Mouse (Mus musculus): ENCODE measurements around the gene Lrrc8a. TPM values are rescaled to one million over a fixed set of nuclear protein-coding genes. Genes with fewer than 3 reads are reported as not detected.

Gene Lrrc8a
- total and polyA plus RNA-seq, 2 experiments from 2014 or later, result 55.3 to 65.4 TPM

GRCm38 (mm10) chr2:30266392-30266941, 29.0 kb downstream of the Lrrc8a start:
- Histone ChIP-seq H3K27me3 (ENCODE audit: insufficient read depth, low read length) (no peaks in the 10 kb centered on the region), H3K4me1 (ENCODE audit: insufficient read depth, low read length) (peaks cover 3% of the 10 kb centered on the region; the same call in 1 of the 2 replicates), H3K27ac (ENCODE audit: low read depth, low read length) (peak overlapping the region; percentile 73), H3K4me3 (ENCODE audit: low read depth, low read length) (no peak overlapping the region), H3K9me3 (ENCODE audit: low read length) (no peaks in the 10 kb centered on the region), H3K9ac (replicated peaks; ENCODE audit: low read length, poor library complexity, severe bottlenecking) (no peak overlapping the region), H3K4me2 (ENCODE audit: low read depth, low read length, poor library complexity, severe bottlenecking) (no peak overlapping the region), H3K36me3 (ENCODE audit: insufficient read depth, low read length) (peaks cover 36% of the 10 kb centered on the region)
- no peak for TF ChIP-seq CTCF (IDR thresholded peaks at IDR 0.05)
- DNase-seq (ENCODE audit: low spot score) (peak; percentile 50), ATAC-seq (ENCODE audit: low FRiP score) (no peak)
- 12% methylated on average over 4 of the region's 4 CpGs for WGBS

GRCm38 (mm10) chr2:30267466-30267865, 30.0 kb downstream of the Lrrc8a start:
- Histone ChIP-seq H3K27me3 (ENCODE audit: insufficient read depth, low read length) (no peaks in the 10 kb centered on the region), H3K27ac (ENCODE audit: low read depth, low read length) (no peak overlapping the region), H3K4me1 (ENCODE audit: insufficient read depth, low read length) (peaks cover 3% of the 10 kb centered on the region; the same call in 1 of the 2 replicates), H3K4me2 (ENCODE audit: low read depth, low read length, poor library complexity, severe bottlenecking) (no peak overlapping the region), H3K9me3 (ENCODE audit: low read length) (no peaks in the 10 kb centered on the region), H3K9ac (replicated peaks; ENCODE audit: low read length, poor library complexity, severe bottlenecking) (no peak overlapping the region), H3K36me3 (ENCODE audit: insufficient read depth, low read length) (peaks cover 28% of the 10 kb centered on the region; the same call in 1 of the 2 replicates), H3K4me3 (ENCODE audit: low read depth, low read length) (no peak overlapping the region)
- ATAC-seq (ENCODE audit: low FRiP score) (no peak), DNase-seq (ENCODE audit: low spot score) (no peak)
- 94% methylated on average over 2 of the region's 2 CpGs for WGBS
- TF ChIP-seq CTCF (IDR thresholded peaks at IDR 0.05), result no peak

GRCm38 (mm10) chr2:30268371-30268770, 30.9 kb downstream of the Lrrc8a start:
- WGBS, result 63% methylated on average over 4 of the region's 4 CpGs
- Histone ChIP-seq H3K9ac (replicated peaks; ENCODE audit: low read length, poor library complexity, severe bottlenecking) (no peak overlapping the region), H3K27ac (ENCODE audit: low read depth, low read length) (no peak overlapping the region), H3K36me3 (ENCODE audit: insufficient read depth, low read length) (peaks cover 25% of the 10 kb centered on the region; the same call in 1 of the 2 replicates), H3K4me2 (ENCODE audit: low read depth, low read length, poor library complexity, severe bottlenecking) (no peak overlapping the region), H3K9me3 (ENCODE audit: low read length) (no peaks in the 10 kb centered on the region), H3K27me3 (ENCODE audit: insufficient read depth, low read length) (no peaks in the 10 kb centered on the region), H3K4me1 (ENCODE audit: insufficient read depth, low read length) (peaks cover 3% of the 10 kb centered on the region; the same call in 1 of the 2 replicates), H3K4me3 (ENCODE audit: low read depth, low read length) (no peak overlapping the region)
- DNase-seq (ENCODE audit: low spot score) (no peak), ATAC-seq (ENCODE audit: low FRiP score) (no peak)
- TF ChIP-seq CTCF (IDR thresholded peaks at IDR 0.05), result no peak

GRCm38 (mm10) chr2:30269241-30269990, 31.9 kb downstream of the Lrrc8a start:
- ATAC-seq (ENCODE audit: low FRiP score) (no peak), DNase-seq (ENCODE audit: low spot score) (no peak)
- H3K4me2 ChIP-seq (ENCODE audit: low read depth, low read length, poor library complexity, severe bottlenecking), result no peak overlapping the region
- peaks cover 3% of the 10 kb centered on the region; the same call in 1 of the 2 replicates for H3K4me1 ChIP-seq (ENCODE audit: insufficient read depth, low read length)
- no peak for TF ChIP-seq CTCF (IDR thresholded peaks at IDR 0.05)
- H3K27ac ChIP-seq (ENCODE audit: low read depth, low read length), result 0 out of 2 replicates have a peak overlapping the region, but pooled peaks have one; percentile 14
- H3K36me3 ChIP-seq (ENCODE audit: insufficient read depth, low read length), result peaks cover 16% of the 10 kb centered on the region; the same call in 1 of the 2 replicates
- no peak overlapping the region for H3K9ac ChIP-seq (replicated peaks; ENCODE audit: low read length, poor library complexity, severe bottlenecking)
- H3K27me3 ChIP-seq (ENCODE audit: insufficient read depth, low read length), result no peaks in the 10 kb centered on the region
- no peaks in the 10 kb centered on the region for H3K9me3 ChIP-seq (ENCODE audit: low read length)
- 90% methylated on average over 17 of the region's 17 CpGs for WGBS
- no peak overlapping the region for H3K4me3 ChIP-seq (ENCODE audit: low read depth, low read length)

- 59% methylated on average over 1 of the region's 1 CpGs for WGBS
- H3K4me1 ChIP-seq (ENCODE audit: insufficient read depth, low read length), result peaks cover 3% of the 10 kb centered on the region; the same call in 1 of the 2 replicates
- TF ChIP-seq CTCF (IDR thresholded peaks at IDR 0.05), result peak; percentile 98
- no peak overlapping the region for H3K27ac ChIP-seq (ENCODE audit: low read depth, low read length)
- ATAC-seq (ENCODE audit: low FRiP score) (peak; percentile 81), DNase-seq (ENCODE audit: low spot score) (peak; percentile 87)
- H3K36me3 ChIP-seq (ENCODE audit: insufficient read depth, low read length), result peaks cover 8% of the 10 kb centered on the region; the same call in 1 of the 2 replicates
- H3K4me2 ChIP-seq (ENCODE audit: low read depth, low read length, poor library complexity, severe bottlenecking), result no peak overlapping the region
- H3K9ac ChIP-seq (replicated peaks; ENCODE audit: low read length, poor library complexity, severe bottlenecking), result no peak overlapping the region
- H3K4me3 ChIP-seq (ENCODE audit: low read depth, low read length), result no peak overlapping the region
- H3K27me3 ChIP-seq (ENCODE audit: insufficient read depth, low read length), result no peaks in the 10 kb centered on the region
- H3K9me3 ChIP-seq (ENCODE audit: low read length), result no peaks in the 10 kb centered on the region
These were observed 32.6 kb downstream of the Lrrc8a start for GRCm38 (mm10) chr2:30270134-30270533.

GRCm38 (mm10) chr2:30280743-30281142, 43.2 kb downstream of the Lrrc8a start, which contains the start of gene Gm28038:
Gm28038 (plus strand) TSS chr2:30281043.
- DNase-seq (ENCODE audit: low spot score) (no peak), ATAC-seq (ENCODE audit: low FRiP score) (no peak)
- Histone ChIP-seq H3K4me1 (ENCODE audit: insufficient read depth, low read length) (peaks cover 10% of the 10 kb centered on the region), H3K4me2 (ENCODE audit: low read depth, low read length, poor library complexity, severe bottlenecking) (no peak within 1 kb of the TSS), H3K27me3 (ENCODE audit: insufficient read depth, low read length) (no peaks in the 10 kb centered on the region), H3K27ac (ENCODE audit: low read depth, low read length) (no peak within 1 kb of the TSS), H3K4me3 (ENCODE audit: low read depth, low read length) (no peak within 1 kb of the TSS), H3K36me3 (ENCODE audit: insufficient read depth, low read length) (0 out of 2 replicates have a peak, but pooled peaks cover 10% of the 10 kb centered on the region), H3K9me3 (ENCODE audit: low read length) (no peaks in the 10 kb centered on the region), H3K9ac (replicated peaks; ENCODE audit: low read length, poor library complexity, severe bottlenecking) (no peak within 1 kb of the TSS)
- 90% methylated on average over 11 of the region's 11 CpGs for WGBS
- no peak for TF ChIP-seq CTCF (IDR thresholded peaks at IDR 0.05)
